Mouse (Mus musculus) olfactory bulb, adult 2 months (tissue): ENCODE results near the gene Spdef. TPM values are rescaled to one million over a fixed set of nuclear protein-coding genes. Genes with fewer than 3 reads are reported as not detected.
A peak's percentile ranks its signal among the peaks of the same experiment; 100 is the strongest.

Source experiments
- H3K27ac ChIP-seq: fragments of 200-500 bp; 2 replicates; pipeline ENCODE4 v1.5.1; 2012; ENCODE audit warnings: low read depth, low read length; ENCODE audit not compliant: insufficient read depth
- H3K4me1 ChIP-seq: fragments of 200-500 bp; 2 replicates; pipeline ENCODE4 v1.6.1; 2012; ENCODE audit warnings: low read length; ENCODE audit not compliant: control insufficient read depth, insufficient read depth
- H3K4me3 ChIP-seq: fragments of 200-500 bp; 2 replicates; pipeline ENCODE4 v1.5.1; 2012; ENCODE audit warnings: mild to moderate bottlenecking, low read depth, low read length, moderate library complexity; ENCODE audit not compliant: insufficient read depth
- CTCF ChIP-seq: fragments of 200-500 bp; IDR thresholded peaks from 2 replicates; pipeline ENCODE4 v1.5.1; 2012; ENCODE audit warnings: low read depth, mild to moderate bottlenecking, low read length, moderate library complexity; ENCODE audit not compliant: insufficient read depth
- POLR2A ChIP-seq: fragments of 200-500 bp; IDR thresholded peaks from 2 replicates; pipeline ENCODE4 v1.6.1; 2012; ENCODE audit warnings: mild to moderate bottlenecking, low read depth, low read length, moderate library complexity; ENCODE audit not compliant: insufficient read depth
- WGBS: fragments of 180-500 bp; shearing (Covaris S2); methylation state at CpG from one replicate; pipeline ENCODE4 v1.1.7; 2018; 5-methylcytosine and 5-hydroxymethylcytosine counted together
- polyA plus RNA-seq: library from polyadenylated mRNA; stranded (reverse); fragments of >200 nt; gene quantifications from 2 replicates; pipeline ENCODE4 v1.2.4, GENCODE M21; 2012; ENCODE audit warnings: low replicate concordance; ENCODE audit not compliant: missing spikeins, insufficient read depth, insufficient read length

Gene Spdef
- polyA plus RNA-seq, 1 experiment: not detected

GRCm38 (mm10) chr17:27675453-27675852 is 53.3 kb downstream of the Spdef start:
- TF ChIP-seq CTCF (no peak), POLR2A (no peak)
- 34% methylated on average over 9 of the region's 9 CpGs for WGBS
- Histone ChIP-seq H3K27ac (peak overlapping the region; percentile 59), H3K4me1 (peaks cover 47% of the 10 kb centered on the region), H3K4me3 (no peak overlapping the region)

GRCm38 (mm10) chr17:27673945-27674344 is 54.8 kb downstream of the Spdef start:
- peak overlapping the region; percentile 47; the same call in 1 of the 2 replicates for H3K27ac ChIP-seq
- H3K4me3 ChIP-seq: no peak overlapping the region
- peaks cover 36% of the 10 kb centered on the region for H3K4me1 ChIP-seq
- WGBS: 29% methylated on average over 7 of the region's 7 CpGs
- TF ChIP-seq CTCF: no peak
- TF ChIP-seq POLR2A: no peak

- H3K4me1 ChIP-seq: peaks cover 20% of the 10 kb centered on the region
- H3K27ac ChIP-seq: no peak overlapping the region
- no peak for TF ChIP-seq POLR2A
- TF ChIP-seq CTCF: peak; percentile 37; the same call in 1 of the 2 replicates
- H3K4me3 ChIP-seq: no peak overlapping the region
- 84% methylated on average over 6 of the region's 6 CpGs for WGBS
These were observed 57.0 kb downstream of the Spdef start for GRCm38 (mm10) chr17:27671720-27672119.

Other genes with a start within 250 kb of the Spdef start
- not detected in 2 replicates for gene Grm4, start 207.6 kb downstream of the Spdef start, polyA plus RNA-seq
- gene Hmga1, start 172.5 kb downstream of the Spdef start, polyA plus RNA-seq: not detected in 2 replicates
- gene AI413582, start 163.2 kb downstream of the Spdef start, polyA plus RNA-seq: not detected in 2 replicates
- gene Nudt3, start 105.5 kb downstream of the Spdef start, polyA plus RNA-seq: 554 TPM in 1 of 2 replicates, not detected in the other
- not detected in 2 replicates for gene RPS10-NUDT3, start 93.7 kb downstream of the Spdef start, polyA plus RNA-seq
- 934 TPM in 1 of 2 replicates, not detected in the other for gene Rps10, start 92.3 kb downstream of the Spdef start, polyA plus RNA-seq
- gene Pacsin1, start 73.4 kb downstream of the Spdef start, polyA plus RNA-seq: 329 TPM in 1 of 2 replicates, not detected in the other
- 114 TPM in 1 of 2 replicates, not detected in the other for gene D17Wsu92e, start 91.7 kb upstream of the Spdef start, polyA plus RNA-seq
- not detected in 2 replicates for gene Snrpc, start 109.2 kb upstream of the Spdef start, polyA plus RNA-seq
- gene Uhrf1bp1, start 127.5 kb upstream of the Spdef start, polyA plus RNA-seq: not detected in 2 replicates
- gene Anks1, start 180.4 kb upstream of the Spdef start, polyA plus RNA-seq: not detected in 2 replicates
- not detected in 2 replicates for gene Taf11, start 180.9 kb upstream of the Spdef start, polyA plus RNA-seq